Mouse (Mus musculus): ENCODE data around the gene Catsperg1.

GRCm38 (mm10) chr7:29137429-29137828 is 76.4 kb downstream of the Catsperg1 start:
- TF ChIP-seq POLR2A (IDR thresholded peaks at IDR 0.05; ENCODE audit: borderline replicate concordance, control insufficient read depth, low read depth, low read length) (no peak), CTCF (IDR thresholded peaks at IDR 0.05; ENCODE audit: control insufficient read depth, insufficient read depth, low read length) (no peak)
